Mouse (Mus musculus) midbrain, embryonic 16.5 days (tissue): ENCODE data around the gene Trp53rka. TPM values are rescaled to one million over a fixed set of nuclear protein-coding genes. Genes with fewer than 3 reads are reported as not detected.

Source experiments
- ATAC-seq: fragments of 200-750 bp; cut with Nextera tagmentation; 2 replicates; pipeline ENCODE4 v1.8.0; 2017; ENCODE audit warnings: moderate TSS enrichment
- H3K27ac ChIP-seq: fragments of 300-500 bp; sonication (generic); 2 replicates; pipeline ENCODE4 v1.5.1; 2014; ENCODE audit warnings: mild to moderate bottlenecking, low read length, mixed read lengths
- H3K27me3 ChIP-seq: fragments of 300-500 bp; sonication (generic); 2 replicates; pipeline ENCODE4 v1.6.1; 2014; ENCODE audit warnings: low read depth, low read length, mixed read lengths; ENCODE audit not compliant: control insufficient read depth, insufficient read depth
- H3K36me3 ChIP-seq: fragments of 300-500 bp; sonication (generic); 2 replicates; pipeline ENCODE4 v1.6.1; 2014; ENCODE audit warnings: mild to moderate bottlenecking, low read length, moderate library complexity, mixed read lengths; ENCODE audit not compliant: control insufficient read depth, insufficient read depth
- H3K4me1 ChIP-seq: fragments of 300-500 bp; sonication (generic); 2 replicates; pipeline ENCODE4 v1.6.1; 2014; ENCODE audit warnings: mild to moderate bottlenecking, low read length, mixed read lengths; ENCODE audit not compliant: control insufficient read depth, insufficient read depth
- H3K4me2 ChIP-seq: fragments of 300-500 bp; sonication (generic); 2 replicates; pipeline ENCODE4 v1.6.1; 2014; ENCODE audit warnings: mild to moderate bottlenecking, low read length, mixed read lengths
- H3K4me3 ChIP-seq: fragments of 300-500 bp; sonication (generic); 2 replicates; pipeline ENCODE4 v1.5.1; 2014; ENCODE audit warnings: low read depth, mild to moderate bottlenecking, low read length, moderate library complexity, mixed read lengths
- H3K9ac ChIP-seq: fragments of 300-500 bp; sonication (generic); 2 replicates; pipeline ENCODE4 v1.6.1; 2014; ENCODE audit warnings: low read depth, low read length, mixed read lengths
- H3K9me3 ChIP-seq: fragments of 300-500 bp; sonication (generic); replicated peaks from 2 replicates; pipeline ENCODE4 v1.6.1; 2014; ENCODE audit warnings: mild to moderate bottlenecking, low read length, mixed read lengths; ENCODE audit not compliant: control insufficient read depth, poor library complexity, severe bottlenecking
- WGBS: fragments of 180-500 bp; shearing (Covaris S2); extraction: QIAGEN DNeasy Blood & Tissue Kit; methylation state at CpG from one replicate; pipeline ENCODE4 v1.1.7; 2014; 5-methylcytosine and 5-hydroxymethylcytosine counted together
- polyA plus RNA-seq: library from polyadenylated mRNA; unstranded; fragments of >200 nt; fragmentation: Nextera tagmentation; extraction: Ambion mirVana; gene quantifications from 2 replicates; pipeline ENCODE4 v1.2.1, GENCODE M21; 2015

Gene Trp53rka
- polyA plus RNA-seq, 1 experiment from 2014 or later, result 39.4 TPM

- Histone ChIP-seq H3K27me3 (peaks cover 16% of the 10 kb centered on the region; the same call in 1 of the 2 replicates), H3K9me3 (no peaks in the 10 kb centered on the region), H3K36me3 (no peaks in the 10 kb centered on the region), H3K4me1 (peaks cover 6% of the 10 kb centered on the region), H3K9ac (no peak overlapping the region), H3K27ac (no peak overlapping the region), H3K4me3 (no peak overlapping the region), H3K4me2 (no peak overlapping the region)
- 83% methylated on average over 11 of the region's 11 CpGs for WGBS
- ATAC-seq, result no peak
These were observed 21.2 kb downstream of the Trp53rka start for GRCm38 (mm10) chr2:165471943-165472342.

GRCm38 (mm10) chr2:165470167-165470566 is 23.0 kb downstream of the Trp53rka start:
- Histone ChIP-seq H3K9ac (no peak overlapping the region), H3K27me3 (peaks cover 16% of the 10 kb centered on the region; the same call in 1 of the 2 replicates), H3K4me2 (no peak overlapping the region), H3K27ac (no peak overlapping the region), H3K4me1 (peaks cover 6% of the 10 kb centered on the region), H3K9me3 (no peaks in the 10 kb centered on the region), H3K4me3 (no peak overlapping the region), H3K36me3 (no peaks in the 10 kb centered on the region)
- 38% methylated on average over 5 of the region's 5 CpGs for WGBS
- no peak for ATAC-seq

GRCm38 (mm10) chr2:165467824-165468452 is 25.2 kb downstream of the Trp53rka start:
- H3K36me3 ChIP-seq, result no peaks in the 10 kb centered on the region
- H3K9ac ChIP-seq, result no peak overlapping the region
- no peak overlapping the region for H3K27ac ChIP-seq
- peaks cover 12% of the 10 kb centered on the region; the same call in 1 of the 2 replicates for H3K27me3 ChIP-seq
- H3K4me2 ChIP-seq, result no peak overlapping the region
- no peak overlapping the region for H3K4me3 ChIP-seq
- WGBS, result 30% methylated on average over 15 of the region's 15 CpGs
- no peak for ATAC-seq
- peaks cover 6% of the 10 kb centered on the region for H3K4me1 ChIP-seq
- H3K9me3 ChIP-seq, result no peaks in the 10 kb centered on the region

GRCm38 (mm10) chr2:165459663-165460062 is 33.5 kb downstream of the Trp53rka start:
- no peaks in the 10 kb centered on the region for H3K36me3 ChIP-seq
- ATAC-seq, result no peak
- WGBS, result 27% methylated on average over 7 of the region's 7 CpGs
- H3K27me3 ChIP-seq, result no peaks in the 10 kb centered on the region; the same call in 1 of the 2 replicates
- H3K9ac ChIP-seq, result no peak overlapping the region
- H3K4me3 ChIP-seq, result no peak overlapping the region
- H3K27ac ChIP-seq, result no peak overlapping the region
- H3K4me1 ChIP-seq, result no peaks in the 10 kb centered on the region
- no peak overlapping the region for H3K4me2 ChIP-seq
- H3K9me3 ChIP-seq, result no peaks in the 10 kb centered on the region

- H3K27me3 ChIP-seq, result no peaks in the 10 kb centered on the region; the same call in 1 of the 2 replicates
- H3K4me1 ChIP-seq, result no peaks in the 10 kb centered on the region
- H3K4me2 ChIP-seq, result no peak overlapping the region
- H3K9me3 ChIP-seq, result no peaks in the 10 kb centered on the region
- H3K9ac ChIP-seq, result no peak overlapping the region
- ATAC-seq, result no peak
- no peaks in the 10 kb centered on the region for H3K36me3 ChIP-seq
- 41% methylated on average over 5 of the region's 5 CpGs for WGBS
- no peak overlapping the region for H3K4me3 ChIP-seq
- H3K27ac ChIP-seq, result no peak overlapping the region
These were observed 34.9 kb downstream of the Trp53rka start for GRCm38 (mm10) chr2:165458189-165458588.

GRCm38 (mm10) chr2:165456710-165457109 is 36.4 kb downstream of the Trp53rka start:
- Histone ChIP-seq H3K27ac (no peak overlapping the region), H3K36me3 (no peaks in the 10 kb centered on the region), H3K4me2 (no peak overlapping the region), H3K9me3 (no peaks in the 10 kb centered on the region), H3K9ac (no peak overlapping the region), H3K4me3 (no peak overlapping the region), H3K4me1 (no peaks in the 10 kb centered on the region), H3K27me3 (no peaks in the 10 kb centered on the region; the same call in 1 of the 2 replicates)
- 57% methylated on average over 2 of the region's 2 CpGs for WGBS
- ATAC-seq, result no peak

- H3K36me3 ChIP-seq, result no peaks in the 10 kb centered on the region
These were observed 40.1 kb downstream of the Trp53rka start for GRCm38 (mm10) chr2:165452730-165453693.

GRCm38 (mm10) chr2:165448475-165448874 is 44.6 kb downstream of the Trp53rka start:
- Histone ChIP-seq H3K9ac (no peak overlapping the region), H3K27ac (no peak overlapping the region), H3K4me2 (no peak overlapping the region), H3K4me1 (no peaks in the 10 kb centered on the region), H3K27me3 (no peaks in the 10 kb centered on the region), H3K9me3 (no peaks in the 10 kb centered on the region), H3K4me3 (no peak overlapping the region), H3K36me3 (no peaks in the 10 kb centered on the region)
- 90% methylated on average over 9 of the region's 9 CpGs for WGBS
- no peak for ATAC-seq

More at GRCm38 (mm10) chr2:165452730-165453693, 40.1 kb downstream of the Trp53rka start:
- Histone ChIP-seq H3K27me3 (no peaks in the 10 kb centered on the region), H3K4me1 (no peaks in the 10 kb centered on the region), H3K9ac (no peak overlapping the region), H3K27ac (no peak overlapping the region), H3K4me2 (no peak overlapping the region), H3K9me3 (no peaks in the 10 kb centered on the region), H3K4me3 (no peak overlapping the region)
- WGBS, result 77% methylated on average over 12 of the region's 12 CpGs
- no peak for ATAC-seq

- ATAC-seq, result no peak
- no peak overlapping the region for H3K4me2 ChIP-seq
- H3K9me3 ChIP-seq, result no peaks in the 10 kb centered on the region
- H3K27ac ChIP-seq, result no peak overlapping the region
- H3K4me1 ChIP-seq, result no peaks in the 10 kb centered on the region
- H3K27me3 ChIP-seq, result no peaks in the 10 kb centered on the region
- H3K4me3 ChIP-seq, result no peak overlapping the region
- H3K36me3 ChIP-seq, result no peaks in the 10 kb centered on the region
- H3K9ac ChIP-seq, result no peak overlapping the region
- WGBS, result 83% methylated on average over 3 of the region's 3 CpGs
These were observed 48.3 kb downstream of the Trp53rka start for GRCm38 (mm10) chr2:165444861-165445260.
